Mouse (Mus musculus) small intestine, adult 2 months (tissue): ENCODE results near the gene Gm5868. TPM values are rescaled to one million over a fixed set of nuclear protein-coding genes. Genes with fewer than 3 reads are reported as not detected.
"Not testable (repeated sequence)": the region's sequence is repeated elsewhere in the genome, so short reads cannot be mapped to it uniquely, and the experiment has no call there.

Source experiments
- H3K27ac ChIP-seq: fragments of 200-500 bp; 2 replicates; pipeline ENCODE4 v1.5.1; 2012; ENCODE audit warnings: low read depth, low read length, control low read depth, inconsistent platforms; ENCODE audit not compliant: insufficient read depth
- H3K27me3 ChIP-seq: fragments of 200-500 bp; 2 replicates; pipeline ENCODE4 v1.6.1; 2012; ENCODE audit warnings: mild to moderate bottlenecking, moderate library complexity, low read length, inconsistent platforms; ENCODE audit not compliant: control insufficient read depth, insufficient read depth
- H3K36me3 ChIP-seq: fragments of 200-500 bp; 2 replicates; pipeline ENCODE4 v1.6.1; 2012; ENCODE audit warnings: mild to moderate bottlenecking, low read length, control low read depth, inconsistent platforms; ENCODE audit not compliant: control insufficient read depth, insufficient read depth
- H3K4me1 ChIP-seq: fragments of 200-500 bp; 2 replicates; pipeline ENCODE4 v1.6.1; 2012; ENCODE audit warnings: low read length, inconsistent platforms, mixed read lengths; ENCODE audit not compliant: control insufficient read depth, insufficient read depth, insufficient read length
- H3K4me3 ChIP-seq: fragments of 200-500 bp; 2 replicates; pipeline ENCODE4 v1.5.1; 2012; ENCODE audit warnings: low read depth, mild to moderate bottlenecking, control low read depth, inconsistent platforms, low read length, moderate library complexity
- CTCF ChIP-seq: fragments of 200-500 bp; IDR thresholded peaks from 2 replicates; pipeline ENCODE4 v1.5.1; 2012; ENCODE audit warnings: low read depth, mild to moderate bottlenecking, control low read depth, inconsistent platforms, low read length, moderate library complexity, mixed read lengths; ENCODE audit not compliant: insufficient replicate concordance, insufficient read length; ENCODE audit errors: extremely low read depth
- POLR2A ChIP-seq: fragments of 200-500 bp; IDR thresholded peaks from 2 replicates; pipeline ENCODE4 v1.6.1; 2012; ENCODE audit warnings: low read depth, mild to moderate bottlenecking, control low read depth, inconsistent platforms, low read length, moderate library complexity
- whole genome bisulfite sequencing: fragments of 180-500 bp; shearing (Covaris S2); methylation state at CpG from one replicate; pipeline ENCODE4 v1.1.7; 2018; 5-methylcytosine and 5-hydroxymethylcytosine counted together
- polyA plus RNA-seq: library from polyadenylated mRNA; depleted of rRNA; stranded (reverse); fragments of >200 nt; gene quantifications from 2 replicates; pipeline ENCODE4 v1.2.3, GENCODE M21; 2012

Gm5868 gene
- polyA plus RNA-seq, 1 experiment: 0.16 TPM

DNA sequence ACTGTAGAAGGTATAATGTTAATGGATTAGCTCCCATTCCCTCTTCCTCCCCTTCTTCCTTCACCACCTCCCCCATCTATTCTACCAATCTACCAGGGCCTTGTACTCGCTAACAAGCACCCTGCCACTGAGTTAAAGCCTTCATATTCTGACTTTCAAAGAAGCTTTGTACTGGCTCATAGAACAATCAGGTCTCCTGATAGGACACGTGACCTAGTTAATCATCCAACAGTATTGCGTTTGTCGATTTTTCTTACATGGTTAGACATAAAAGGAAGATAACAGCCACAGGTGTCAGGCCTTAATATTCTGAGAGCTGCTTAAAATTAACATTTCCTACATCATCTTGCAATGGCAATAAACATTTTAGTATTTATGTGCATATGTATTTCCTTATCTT is 15.8 kb upstream of the Gm5868 start:
- no peak for TF ChIP-seq CTCF
- no peak for TF ChIP-seq POLR2A
- Histone ChIP-seq H3K4me3 (no peak overlapping the region), H3K4me1 (peaks cover 6% of the 10 kb centered on the region; the same call in 1 of the 2 replicates), H3K36me3 (no peaks in the 10 kb centered on the region), H3K27ac (no peak overlapping the region), H3K27me3 (no peaks in the 10 kb centered on the region)
- 38% methylated on average over 4 of the region's 4 CpGs for WGBS

- H3K27me3 ChIP-seq: no peaks in the 10 kb centered on the region
- no peak overlapping the region for H3K4me3 ChIP-seq
- no peaks in the 10 kb centered on the region for H3K36me3 ChIP-seq
- TF ChIP-seq POLR2A (no peak), CTCF (peak; percentile 65; the same call in 1 of the 2 replicates)
- H3K4me1 ChIP-seq: peaks cover 6% of the 10 kb centered on the region; the same call in 1 of the 2 replicates
- 7% methylated on average over 5 of the region's 5 CpGs for WGBS
- H3K27ac ChIP-seq: no peak overlapping the region
Measured at GRCm38 (mm10) chr5:72601006-72601405, 13.7 kb upstream of the Gm5868 start.

DNA sequence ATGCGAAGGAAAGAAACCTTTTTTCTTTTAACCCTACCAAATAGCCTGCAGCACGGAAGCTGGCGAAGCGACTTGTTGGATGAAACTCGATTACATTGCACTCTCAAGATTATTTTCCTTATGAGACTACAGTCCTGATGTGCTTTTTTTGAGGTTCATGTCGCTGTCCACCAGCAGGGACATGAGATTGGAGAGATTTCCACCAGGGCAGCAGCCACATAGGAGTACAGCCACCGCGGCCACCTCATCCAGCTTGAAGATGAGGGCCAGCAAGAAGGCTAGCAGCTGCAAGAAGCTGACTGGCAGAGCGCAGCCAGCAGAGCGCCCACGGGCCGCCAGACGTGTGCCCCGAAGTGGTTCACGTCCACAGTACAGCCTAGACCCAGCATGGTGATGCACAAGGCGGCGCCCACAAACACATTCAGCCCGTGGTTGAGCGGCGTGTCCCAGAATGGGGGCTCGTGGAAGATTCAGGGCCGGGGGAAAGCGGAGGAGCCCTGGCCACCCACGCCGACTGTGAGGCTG is 622 bp downstream of the Gm5868 start:
- H3K4me3 ChIP-seq: peak overlapping the region; percentile 58
- H3K27me3 ChIP-seq: 0 out of 2 replicates have a peak, but pooled peaks cover 10% of the 10 kb centered on the region
- H3K27ac ChIP-seq, H3K36me3 ChIP-seq, H3K4me1 ChIP-seq: not testable (repeated sequence)
- WGBS: 44% methylated on average over 25 of the region's 25 CpGs

GRCm38 (mm10) chr5:72586122-72586521 is 1.2 kb downstream of the Gm5868 start:
- H3K36me3 ChIP-seq, H3K4me1 ChIP-seq, H3K4me3 ChIP-seq, H3K27ac ChIP-seq: not testable (repeated sequence)
- 50% methylated on average over 7 of the region's 7 CpGs for WGBS
- peaks cover 12% of the 10 kb centered on the region; the same call in 1 of the 2 replicates for H3K27me3 ChIP-seq
- peak; percentile 37; the same call in 1 of the 2 replicates for TF ChIP-seq CTCF

- H3K27ac ChIP-seq, H3K36me3 ChIP-seq, H3K4me1 ChIP-seq: not testable (repeated sequence)
- WGBS: 19% methylated on average over 15 of the region's 21 CpGs
- Histone ChIP-seq H3K4me3 (peak within 1 kb of the TSS; percentile 48), H3K27me3 (peaks cover 23% of the 10 kb centered on the region)
Measured at GRCm38 (mm10) chr5:72580970-72581332, 6.4 kb downstream of the Gm5868 start, which contains the start of gene Zar1. Gene Zar1 (minus strand): TSS chr5:72581254.

GRCm38 (mm10) chr5:72580088-72580969 is 7.0 kb downstream of the Gm5868 start:
- H3K36me3 ChIP-seq, H3K27ac ChIP-seq, H3K4me1 ChIP-seq: not testable (repeated sequence)
- Histone ChIP-seq H3K4me3 (peak overlapping the region; percentile 48), H3K27me3 (peaks cover 23% of the 10 kb centered on the region)
- WGBS: 7% methylated on average over 71 of the region's 73 CpGs

GRCm38 (mm10) chr5:72579599-72579998 is 7.8 kb downstream of the Gm5868 start:
- WGBS: 80% methylated on average over 10 of the region's 10 CpGs

GRCm38 (mm10) chr5:72565621-72566020 is 21.7 kb downstream of the Gm5868 start:
- no peak for TF ChIP-seq CTCF
- no peak for TF ChIP-seq POLR2A
- no peaks in the 10 kb centered on the region for H3K36me3 ChIP-seq
- H3K4me3 ChIP-seq: no peak overlapping the region
- H3K27ac ChIP-seq: no peak overlapping the region
- WGBS: 75% methylated on average over 5 of the region's 5 CpGs
- no peaks in the 10 kb centered on the region for H3K4me1 ChIP-seq
- no peaks in the 10 kb centered on the region for H3K27me3 ChIP-seq

More at GRCm38 (mm10) chr5:72579599-72579998, 7.8 kb downstream of the Gm5868 start:
- not testable (repeated sequence) for H3K36me3 ChIP-seq, H3K27ac ChIP-seq, H3K4me3 ChIP-seq, H3K4me1 ChIP-seq
- H3K27me3 ChIP-seq: peaks cover 23% of the 10 kb centered on the region

DNA sequence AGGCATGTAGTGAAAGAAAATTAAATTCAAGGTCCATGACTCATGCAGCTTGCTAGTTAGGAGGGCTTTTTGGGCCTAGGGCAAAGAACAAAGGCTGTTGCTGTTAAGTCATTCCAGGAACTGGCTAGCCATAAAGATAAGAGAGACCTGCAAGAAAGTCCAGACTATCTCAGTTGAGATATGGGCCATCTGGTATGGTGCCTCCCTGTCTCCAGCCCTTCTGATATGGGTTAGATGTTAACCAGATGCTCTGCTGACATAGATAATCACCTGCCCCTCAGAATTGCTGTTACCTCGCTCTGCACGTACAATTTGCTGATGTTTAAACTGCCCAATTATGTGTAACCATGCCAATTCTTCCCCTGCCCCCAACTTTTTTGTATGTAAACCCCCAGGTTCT is 24.2 kb downstream of the Gm5868 start:
- H3K4me1 ChIP-seq, H3K27me3 ChIP-seq, H3K36me3 ChIP-seq, H3K4me3 ChIP-seq, H3K27ac ChIP-seq: not testable (repeated sequence)
- WGBS: 31% methylated on average over 2 of the region's 2 CpGs
